Mouse (Mus musculus) urinary bladder, postnatal 36 days (tissue): ENCODE measurements at regions not wholly inside any gene's neighbourhood (a gene's known extent, or its start where the extent isn't known, plus 50 kb on each side); places are given as distances from the start of the nearest gene placed in this dataset.

ENCODE experiments used
- DNase-seq, 2 experiments: peaks; one replicate each; pipeline ENCODE4 v3.0.0; 2022; ENCODE audit warnings: low spot score in 2 of 2, mixed read lengths in 1 of 2

GRCm38 (mm10) chr14:60439106-60439505 is 66.0 kb downstream of the Amer2 start:
- DNase-seq = no peak

GRCm38 (mm10) chr14:60443821-60444551 is 70.9 kb downstream of the Amer2 start:
- DNase-seq = no peak

GRCm38 (mm10) chr14:60444552-60444937 is 71.5 kb downstream of the Amer2 start:
- no peak for DNase-seq

- DNase-seq = no peak
Measured at GRCm38 (mm10) chr14:60446037-60446436, 73.0 kb downstream of the Amer2 start.

GRCm38 (mm10) chr14:60451216-60451615 is 78.2 kb downstream of the Amer2 start:
- DNase-seq = no peak

- DNase-seq = no peak
Measured at GRCm38 (mm10) chr14:60451684-60452083, 78.6 kb downstream of the Amer2 start.

GRCm38 (mm10) chr14:60456767-60457166 is 83.7 kb downstream of the Amer2 start:
- DNase-seq = no peak

- DNase-seq = peak; percentile 17 to 19
Measured at GRCm38 (mm10) chr14:60484996-60485888, 112.2 kb downstream of the Amer2 start.

- DNase-seq = no peak
Measured at GRCm38 (mm10) chr14:60485889-60486274, 112.8 kb downstream of the Amer2 start.

- DNase-seq = no peak
Measured at GRCm38 (mm10) chr14:60486278-60486935, 113.3 kb downstream of the Amer2 start.

GRCm38 (mm10) chr14:60489111-60489510 is 116.1 kb downstream of the Amer2 start:
- DNase-seq = no peak

- DNase-seq = no peak
Measured at GRCm38 (mm10) chr14:60490886-60491285, 117.8 kb downstream of the Amer2 start.

GRCm38 (mm10) chr14:60495441-60495840 is 122.4 kb downstream of the Amer2 start:
- peak in 1 of 2 experiments; percentile 4 for DNase-seq

GRCm38 (mm10) chr14:60502552-60502951 is 129.5 kb downstream of the Amer2 start:
- no peak for DNase-seq

- DNase-seq = no peak
Measured at GRCm38 (mm10) chr14:60505066-60505465, 128.7 kb upstream of the Spata13 start.

- DNase-seq = no peak
Measured at GRCm38 (mm10) chr14:60506296-60506695, 127.5 kb upstream of the Spata13 start.

- DNase-seq = no peak
Measured at GRCm38 (mm10) chr14:60513560-60513959, 120.2 kb upstream of the Spata13 start.

- no peak for DNase-seq
Measured at GRCm38 (mm10) chr14:60515094-60515786, 118.6 kb upstream of the Spata13 start.

GRCm38 (mm10) chr14:60517891-60518290 is 115.9 kb upstream of the Spata13 start:
- no peak for DNase-seq

- no peak for DNase-seq
Measured at GRCm38 (mm10) chr14:60523010-60523409, 110.8 kb upstream of the Spata13 start.

- DNase-seq = no peak
Measured at GRCm38 (mm10) chr14:60524869-60525268, 108.9 kb upstream of the Spata13 start.
